Mouse (Mus musculus) megakaryocyte, embryonic 14.5 days (primary cell): ENCODE measurements at regions not wholly inside any gene's neighbourhood (a gene's known extent, or its start where the extent isn't known, plus 50 kb on each side); places are given as distances from the start of the nearest gene placed in this dataset.

ENCODE experiments used
- FLI1 ChIP-seq: IDR thresholded peaks from 2 replicates; pipeline ENCODE4 v1.6.1; 2012; ENCODE audit warnings: low read length, inconsistent platforms, mixed read lengths
- GATA1 ChIP-seq: IDR thresholded peaks from 3 replicates; pipeline ENCODE4 v1.6.1; 2012; ENCODE audit warnings: mixed read lengths, low read length, inconsistent platforms, borderline replicate concordance

DNA sequence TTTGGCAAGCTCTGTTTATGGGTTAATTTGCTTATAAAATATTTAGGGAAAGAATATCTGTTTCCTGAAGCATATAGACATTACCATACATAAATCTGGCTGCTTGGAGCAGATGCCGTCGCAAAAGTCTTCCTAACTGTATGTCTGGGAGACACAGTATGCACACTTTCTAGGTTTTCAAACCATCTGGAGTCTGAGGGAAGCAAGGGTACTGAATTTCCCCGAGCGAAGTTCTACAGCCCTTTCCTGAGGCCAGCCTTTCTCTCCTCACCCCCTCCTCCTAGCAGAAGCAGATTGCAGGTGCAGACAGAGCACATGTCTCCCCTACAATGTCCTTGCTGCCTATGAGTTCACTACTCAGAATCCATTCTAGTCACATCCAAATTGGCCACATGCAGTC lies 338.8 kb upstream of the Arglu1 start:
- no peak for TF ChIP-seq GATA1
- TF ChIP-seq FLI1: no peak
